Mouse (Mus musculus) midbrain, embryonic 13.5 days (tissue): ENCODE measurements around the gene Gsto1. TPM values are rescaled to one million over a fixed set of nuclear protein-coding genes. Genes with fewer than 3 reads are reported as not detected.
A peak's percentile ranks its signal among the peaks of the same experiment; 100 is the strongest.

Experiments
- ATAC-seq: fragments of 200-750 bp; cut with Nextera tagmentation; 2 replicates; pipeline ENCODE4 v1.8.0; 2017; ENCODE audit warnings: mild to moderate bottlenecking, moderate TSS enrichment, moderate library complexity
- H3K27ac ChIP-seq: fragments of 300-500 bp; sonication (generic); 2 replicates; pipeline ENCODE4 v1.5.1; 2015; ENCODE audit warnings: inconsistent platforms, mild to moderate bottlenecking, moderate library complexity
- H3K27me3 ChIP-seq: fragments of 300-500 bp; sonication (generic); 2 replicates; pipeline ENCODE4 v1.6.1; 2015; ENCODE audit warnings: mild to moderate bottlenecking, inconsistent platforms
- H3K36me3 ChIP-seq: fragments of 300-500 bp; sonication (generic); 2 replicates; pipeline ENCODE4 v1.6.1; 2015; ENCODE audit warnings: mild to moderate bottlenecking, inconsistent platforms
- H3K4me1 ChIP-seq: fragments of 300-500 bp; sonication (generic); replicated peaks from 2 replicates; pipeline ENCODE4 v1.6.1; 2015; ENCODE audit warnings: inconsistent platforms
- H3K4me2 ChIP-seq: fragments of 300-500 bp; sonication (generic); replicated peaks from 2 replicates; pipeline ENCODE4 v1.6.1; 2015; ENCODE audit warnings: moderate library complexity, mild to moderate bottlenecking, inconsistent platforms
- H3K4me3 ChIP-seq: fragments of 300-500 bp; sonication (generic); replicated peaks from 2 replicates; pipeline ENCODE4 v1.5.1; 2015; ENCODE audit warnings: mild to moderate bottlenecking, inconsistent platforms
- H3K9ac ChIP-seq: fragments of 300-500 bp; sonication (generic); replicated peaks from 2 replicates; pipeline ENCODE4 v1.6.1; 2015; ENCODE audit warnings: mild to moderate bottlenecking, inconsistent platforms
- H3K9me3 ChIP-seq: fragments of 300-500 bp; sonication (generic); 2 replicates; pipeline ENCODE4 v1.6.1; 2016; ENCODE audit warnings: mild to moderate bottlenecking, inconsistent platforms
- WGBS: fragments of 180-500 bp; shearing (Covaris S2); methylation state at CpG from one replicate; pipeline ENCODE4 v1.1.7; 2015; 5-methylcytosine and 5-hydroxymethylcytosine counted together
- polyA plus RNA-seq: library from polyadenylated mRNA; unstranded; fragments of >200 nt; fragmentation: Nextera tagmentation; extraction: Ambion mirVana; gene quantifications from 2 replicates; pipeline ENCODE4 v1.2.1, GENCODE M21; 2015

The Gsto1 gene
- 89.1 and 98.3 TPM in 2 replicates for polyA plus RNA-seq

DNA sequence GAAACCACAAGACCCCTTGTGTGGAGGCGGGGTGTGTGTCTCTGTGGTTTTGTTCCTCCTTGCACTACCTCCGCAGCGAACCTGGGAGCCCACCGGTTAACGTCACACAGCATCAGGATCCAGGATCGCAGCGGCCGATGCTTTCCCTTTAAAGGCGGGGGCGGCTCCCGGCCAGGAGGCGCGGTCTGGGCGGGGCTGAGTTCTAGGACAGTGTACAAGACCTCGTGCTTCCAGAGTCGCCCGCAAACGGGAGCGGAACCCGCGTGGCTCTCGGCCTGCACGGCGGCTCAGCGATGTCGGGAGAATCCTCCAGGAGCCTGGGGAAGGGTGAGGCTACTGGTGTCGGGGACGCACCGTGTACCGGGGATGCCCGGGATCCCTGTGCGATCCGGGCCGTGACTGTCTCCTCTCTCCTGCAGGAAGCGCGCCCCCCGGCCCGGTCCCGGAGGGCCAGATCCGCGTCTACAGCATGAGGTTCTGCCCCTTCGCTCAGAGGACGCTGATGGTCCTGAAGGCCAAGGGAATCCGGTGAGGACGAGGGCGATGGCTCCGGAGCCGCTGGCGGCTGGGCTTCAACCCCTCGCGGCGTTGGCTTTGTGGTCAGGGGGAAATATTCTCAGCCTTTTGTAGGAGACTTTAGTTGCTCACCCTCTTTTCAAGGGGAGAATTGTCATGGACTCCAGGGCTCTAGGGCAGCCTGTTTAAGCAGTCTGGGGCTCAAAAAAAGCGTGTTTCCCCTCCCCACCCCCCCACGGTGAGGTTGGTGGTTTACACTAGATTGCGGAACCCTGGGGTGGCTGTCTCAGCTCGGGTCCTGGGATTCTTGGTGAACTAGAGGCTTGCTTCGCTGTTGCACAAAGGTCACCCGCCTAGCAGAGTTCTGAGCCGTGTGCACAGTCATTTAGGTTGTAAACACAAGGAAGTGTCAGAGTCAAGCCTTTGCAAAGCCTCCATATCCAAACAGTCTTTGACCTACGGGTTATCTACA lies at the start of gene Gsto1:
Gene Gsto1 (plus strand): TSS at position 175 of the 988 bp plus-strand sequence.
- Histone ChIP-seq H3K4me1 (peaks cover 28% of the 10 kb centered on the region), H3K9me3 (no peaks in the 10 kb centered on the region), H3K4me2 (peak within 1 kb of the TSS; percentile 95), H3K4me3 (peak within 1 kb of the TSS; percentile 71), H3K9ac (peak within 1 kb of the TSS; percentile 81), H3K27me3 (peaks cover 11% of the 10 kb centered on the region; the same call in 1 of the 2 replicates), H3K36me3 (0 out of 2 replicates have a peak, but pooled peaks cover 7% of the 10 kb centered on the region), H3K27ac (peak within 1 kb of the TSS; percentile 45)
- WGBS, result under 1% methylated on average over 59 of the region's 60 CpGs
- peak; percentile 96 for ATAC-seq

DNA sequence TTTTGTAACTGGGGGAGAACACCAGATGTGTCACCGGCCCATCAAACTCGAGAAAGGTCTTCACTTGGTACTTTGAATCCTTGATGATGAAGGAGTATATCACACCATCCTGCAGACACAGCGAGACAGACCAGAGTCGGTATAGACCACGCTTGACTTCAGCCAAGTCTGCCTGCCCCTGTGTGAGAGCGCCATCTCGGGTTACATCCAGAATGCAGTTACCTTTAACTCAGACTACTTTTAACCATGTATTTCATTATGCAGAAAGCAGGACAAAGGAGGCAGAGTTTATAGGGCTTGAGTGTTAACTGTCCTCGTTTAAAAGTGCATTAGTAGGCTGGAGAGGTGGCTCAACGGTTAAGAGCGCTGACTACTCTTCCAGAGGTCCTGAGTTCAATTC lies 42.7 kb upstream of the Gsto1 start:
- no peak for ATAC-seq
- WGBS, result 81% methylated on average over 10 of the region's 10 CpGs
- Histone ChIP-seq H3K9me3 (no peaks in the 10 kb centered on the region), H3K4me3 (no peak overlapping the region), H3K9ac (no peak overlapping the region), H3K36me3 (no peaks in the 10 kb centered on the region), H3K4me2 (no peak overlapping the region), H3K4me1 (no peaks in the 10 kb centered on the region), H3K27me3 (no peaks in the 10 kb centered on the region), H3K27ac (no peak overlapping the region)

DNA sequence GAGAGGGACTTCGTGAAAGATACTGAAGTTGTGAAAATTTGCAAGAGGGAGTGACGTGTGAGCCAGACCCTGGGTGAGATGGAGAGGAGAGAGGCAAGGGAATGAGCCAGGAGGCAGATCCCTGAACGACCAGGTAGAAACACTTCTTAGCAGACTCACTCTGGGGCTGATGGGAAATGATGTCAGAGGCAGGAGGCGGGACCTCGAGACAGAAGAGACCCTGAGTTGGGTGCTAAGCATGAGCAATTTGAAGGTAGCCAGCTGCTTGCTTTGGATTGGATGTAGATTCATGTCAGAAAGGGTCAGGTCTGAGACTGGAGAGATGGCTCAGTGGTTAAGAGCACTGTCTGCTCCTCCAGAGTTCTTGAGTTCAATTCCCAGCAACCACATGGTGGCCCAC lies 40.0 kb upstream of the Gsto1 start:
- H3K27ac ChIP-seq, result no peak overlapping the region
- no peak overlapping the region for H3K4me2 ChIP-seq
- 89% methylated on average over 5 of the region's 5 CpGs for WGBS
- no peak overlapping the region for H3K9ac ChIP-seq
- H3K4me1 ChIP-seq, result no peaks in the 10 kb centered on the region
- H3K36me3 ChIP-seq, result no peaks in the 10 kb centered on the region
- H3K4me3 ChIP-seq, result no peak overlapping the region
- ATAC-seq, result no peak
- no peaks in the 10 kb centered on the region for H3K9me3 ChIP-seq
- H3K27me3 ChIP-seq, result no peaks in the 10 kb centered on the region

DNA sequence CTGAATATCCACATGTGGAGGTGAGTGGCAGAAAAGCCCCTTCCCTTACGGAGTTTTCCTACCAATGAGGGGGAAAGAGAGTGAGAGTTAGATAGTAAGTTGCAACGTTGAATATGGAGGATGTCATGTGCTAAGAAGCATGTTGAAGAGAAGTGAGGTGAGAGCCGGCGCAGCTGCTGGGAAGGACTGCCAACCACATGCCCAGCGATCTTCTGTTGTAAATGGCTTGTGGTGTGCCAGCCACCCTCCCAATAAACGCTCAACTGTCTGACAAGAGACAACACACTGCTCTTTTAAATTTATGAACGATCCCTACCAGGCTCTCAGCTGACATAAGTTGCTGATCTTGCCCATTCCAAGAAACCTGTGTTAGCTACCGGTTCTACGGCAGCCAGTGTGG lies 37.1 kb upstream of the Gsto1 start:
- Histone ChIP-seq H3K27ac (no peak overlapping the region), H3K4me1 (no peaks in the 10 kb centered on the region), H3K4me3 (no peak overlapping the region), H3K9me3 (no peaks in the 10 kb centered on the region), H3K27me3 (0 out of 2 replicates have a peak, but pooled peaks cover 1% of the 10 kb centered on the region), H3K9ac (no peak overlapping the region), H3K36me3 (no peaks in the 10 kb centered on the region), H3K4me2 (no peak overlapping the region)
- ATAC-seq, result no peak
- 88% methylated on average over 9 of the region's 9 CpGs for WGBS

DNA sequence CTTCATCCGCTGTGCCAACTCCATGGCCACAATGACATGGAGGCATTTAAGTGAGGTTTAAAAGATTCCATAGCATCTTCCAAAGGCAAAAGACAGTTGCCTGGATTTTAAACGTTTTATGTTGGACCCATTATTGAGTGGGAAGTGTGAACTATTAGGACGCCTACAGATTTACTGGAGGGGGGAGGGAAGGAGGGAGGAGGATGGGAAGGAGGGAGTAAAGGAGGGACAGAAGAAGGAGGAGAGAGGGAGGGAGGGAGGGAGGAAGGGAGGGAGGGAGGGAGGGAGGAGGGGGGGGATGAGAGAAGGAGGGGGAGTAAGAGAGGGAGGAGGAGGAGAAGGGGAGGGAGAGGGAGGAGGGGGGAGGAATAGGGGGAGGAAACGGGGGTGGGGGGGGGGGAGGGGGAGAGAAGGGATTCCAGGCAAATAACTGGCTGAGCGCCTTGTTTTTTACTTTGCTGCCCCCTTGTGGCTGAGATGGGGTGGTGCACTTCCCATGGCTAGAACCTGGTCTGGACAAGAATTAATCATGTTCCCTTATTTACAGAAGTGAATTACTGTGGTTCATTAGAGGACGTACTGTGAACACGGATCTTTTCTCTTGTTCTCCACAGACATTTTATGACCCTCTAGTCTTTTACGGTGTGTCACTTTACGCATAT lies 33.8 kb upstream of the Gsto1 start:
- Histone ChIP-seq H3K9ac (no peak overlapping the region), H3K9me3 (no peaks in the 10 kb centered on the region), H3K27me3 (0 out of 2 replicates have a peak, but pooled peaks cover 4% of the 10 kb centered on the region), H3K27ac (no peak overlapping the region), H3K4me3 (no peak overlapping the region), H3K4me2 (no peak overlapping the region), H3K36me3 (no peaks in the 10 kb centered on the region), H3K4me1 (no peaks in the 10 kb centered on the region)
- WGBS, result 19% methylated on average over 9 of the region's 9 CpGs
- peak; percentile 20; the same call in 1 of the 2 replicates for ATAC-seq

DNA sequence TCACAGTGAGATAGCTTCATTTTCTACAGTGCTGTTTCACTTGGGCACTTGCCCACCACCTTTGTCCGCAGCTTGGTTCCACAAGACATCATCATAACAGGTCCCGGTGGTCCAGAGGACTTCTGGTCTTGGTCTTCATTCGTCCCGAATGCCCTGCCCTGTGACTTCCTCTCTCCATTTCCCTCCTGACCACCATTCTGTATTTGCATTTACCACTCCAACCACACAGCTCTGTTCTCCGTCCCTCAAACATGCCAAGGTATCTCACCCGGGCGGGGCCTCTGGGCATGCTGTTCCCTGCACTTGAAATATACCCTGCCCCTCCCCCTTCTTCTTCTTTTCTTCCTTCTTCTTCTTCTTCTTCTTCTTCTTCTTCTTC lies 33.3 kb upstream of the Gsto1 start:
- 67% methylated on average over 7 of the region's 7 CpGs for WGBS
- no peak overlapping the region for H3K9ac ChIP-seq
- 0 out of 2 replicates have a peak, but pooled peaks have one; percentile 27 for ATAC-seq

DNA sequence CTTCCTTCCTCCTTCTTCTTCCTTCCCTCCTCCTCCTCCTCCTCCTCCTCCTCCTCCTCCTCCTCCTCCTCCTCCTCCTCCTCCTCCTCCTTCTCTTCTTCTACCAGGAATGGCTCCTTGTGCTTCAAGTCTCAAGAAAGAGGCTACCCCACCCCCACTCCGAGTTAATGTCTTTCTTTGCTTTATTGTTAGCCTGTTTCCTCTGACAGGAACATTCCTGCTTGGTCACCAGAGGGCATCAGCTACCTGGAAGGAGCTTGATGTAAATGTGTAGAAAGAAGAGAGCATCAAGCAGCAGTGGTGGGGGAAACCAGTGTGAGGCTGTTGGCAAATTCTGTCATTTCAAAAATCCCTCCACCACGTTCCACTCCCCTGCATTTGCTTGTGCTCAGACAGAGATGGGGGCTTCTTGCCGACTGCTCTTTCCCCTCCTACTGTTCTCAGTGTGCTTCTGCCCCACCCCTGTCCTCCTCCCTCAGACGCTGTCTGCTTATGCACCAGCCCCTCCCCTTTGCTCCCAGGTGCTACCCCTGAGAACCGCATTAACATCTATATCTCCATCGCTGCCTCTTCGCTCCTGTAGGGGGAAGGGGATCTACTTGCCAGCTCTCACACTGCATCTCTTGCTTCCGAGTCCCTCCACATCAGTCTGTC lies 32.5 kb upstream of the Gsto1 start:
- Histone ChIP-seq H3K36me3 (no peaks in the 10 kb centered on the region), H3K9me3 (no peaks in the 10 kb centered on the region), H3K4me2 (no peak overlapping the region), H3K4me1 (no peaks in the 10 kb centered on the region), H3K27me3 (0 out of 2 replicates have a peak, but pooled peaks cover 4% of the 10 kb centered on the region), H3K9ac (no peak overlapping the region), H3K4me3 (no peak overlapping the region), H3K27ac (no peak overlapping the region)
- ATAC-seq, result peak; percentile 50
- whole genome bisulfite sequencing, result 29% methylated on average over 8 of the region's 8 CpGs

More for the DNA sequence above, 33.3 kb upstream of the Gsto1 start:
- Histone ChIP-seq H3K4me2 (no peak overlapping the region), H3K4me1 (no peaks in the 10 kb centered on the region), H3K27me3 (0 out of 2 replicates have a peak, but pooled peaks cover 4% of the 10 kb centered on the region), H3K4me3 (no peak overlapping the region), H3K9me3 (no peaks in the 10 kb centered on the region), H3K27ac (no peak overlapping the region), H3K36me3 (no peaks in the 10 kb centered on the region)

DNA sequence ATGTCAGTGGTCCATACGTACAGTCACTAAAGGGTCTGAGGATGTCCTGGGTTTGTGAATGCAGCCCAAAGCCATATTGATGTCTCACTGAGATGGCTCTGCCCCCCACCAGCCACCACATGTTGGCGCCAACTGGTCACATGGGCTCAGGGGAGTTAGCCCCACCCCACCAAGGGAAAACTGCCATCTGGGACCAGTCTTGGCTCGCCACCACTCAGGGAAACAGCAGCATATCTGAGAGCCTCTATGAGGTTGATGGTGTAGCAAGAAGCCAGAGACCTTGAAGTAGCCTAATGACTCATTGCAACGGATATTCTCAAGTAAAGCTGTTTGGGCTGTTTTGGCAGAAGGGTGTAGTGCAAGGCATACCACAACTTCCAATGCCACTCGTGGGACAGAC lies 30.7 kb upstream of the Gsto1 start:
- H3K27me3 ChIP-seq, result 0 out of 2 replicates have a peak, but pooled peaks cover 4% of the 10 kb centered on the region
- no peaks in the 10 kb centered on the region for H3K4me1 ChIP-seq
- no peak overlapping the region for H3K9ac ChIP-seq
- ATAC-seq, result no peak
- no peak overlapping the region for H3K4me3 ChIP-seq
- 89% methylated on average over 5 of the region's 5 CpGs for WGBS
- H3K36me3 ChIP-seq, result no peaks in the 10 kb centered on the region
- no peak overlapping the region for H3K27ac ChIP-seq
- no peak overlapping the region for H3K4me2 ChIP-seq
- no peaks in the 10 kb centered on the region for H3K9me3 ChIP-seq

DNA sequence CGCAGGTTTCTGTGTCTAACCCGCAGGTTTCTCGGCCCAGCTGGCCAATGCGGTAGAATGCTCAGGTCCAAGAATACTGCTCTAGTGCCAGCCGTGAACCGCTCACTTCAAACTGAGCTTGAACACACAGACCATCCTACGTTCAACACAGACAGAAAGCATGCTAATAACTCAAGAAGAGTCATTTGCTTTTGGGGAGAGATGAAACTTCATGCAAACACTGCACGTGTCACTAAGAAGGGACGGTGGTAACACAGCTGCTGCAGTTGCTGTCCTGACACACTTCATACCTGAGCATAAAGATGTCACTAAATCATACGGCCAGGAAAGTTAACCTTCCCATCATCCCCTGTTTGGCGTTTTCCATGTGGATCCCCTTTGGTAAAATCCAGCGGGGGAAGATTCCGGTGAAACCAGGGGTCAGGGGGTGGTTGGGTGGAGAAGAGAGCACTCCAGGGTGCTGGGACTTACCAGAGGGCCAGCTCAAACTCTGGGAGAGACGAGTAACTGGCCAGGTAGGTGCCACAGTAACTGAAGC lies 24.8 kb upstream of the Gsto1 start:
- Histone ChIP-seq H3K4me1 (no peaks in the 10 kb centered on the region), H3K27me3 (no peaks in the 10 kb centered on the region; the same call in 1 of the 2 replicates), H3K9me3 (no peaks in the 10 kb centered on the region), H3K36me3 (no peaks in the 10 kb centered on the region), H3K27ac (no peak overlapping the region), H3K4me2 (no peak overlapping the region), H3K9ac (no peak overlapping the region), H3K4me3 (no peak overlapping the region)
- 88% methylated on average over 14 of the region's 14 CpGs for WGBS
- no peak for ATAC-seq

DNA sequence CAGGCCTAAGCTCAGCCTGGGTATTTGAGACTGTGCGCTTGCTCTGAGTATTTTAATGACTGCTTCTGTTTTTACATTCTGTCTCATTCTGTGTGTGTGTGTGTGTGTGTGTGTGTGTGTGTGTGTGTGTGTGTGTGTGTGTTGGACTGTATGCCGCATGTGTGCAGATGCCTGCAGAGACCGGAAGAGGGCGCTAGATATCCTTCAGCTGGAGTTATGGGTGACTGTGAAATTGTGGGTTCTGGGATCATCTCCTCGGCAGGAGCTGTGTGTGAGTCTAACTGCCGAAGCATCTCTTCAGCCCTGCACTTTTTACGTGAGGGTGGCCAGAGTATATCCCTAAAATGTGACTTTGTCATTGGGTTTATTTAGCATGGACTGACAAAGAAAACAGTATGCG lies 23.7 kb upstream of the Gsto1 start:
- H3K36me3 ChIP-seq, result no peaks in the 10 kb centered on the region
- WGBS, result 94% methylated on average over 8 of the region's 8 CpGs
- peaks cover 7% of the 10 kb centered on the region; the same call in 1 of the 2 replicates for H3K27me3 ChIP-seq
- H3K4me1 ChIP-seq, result no peaks in the 10 kb centered on the region
- H3K27ac ChIP-seq, result no peak overlapping the region
- H3K9me3 ChIP-seq, result no peaks in the 10 kb centered on the region
- no peak overlapping the region for H3K4me2 ChIP-seq
- H3K4me3 ChIP-seq, result no peak overlapping the region
- ATAC-seq, result no peak
- no peak overlapping the region for H3K9ac ChIP-seq

DNA sequence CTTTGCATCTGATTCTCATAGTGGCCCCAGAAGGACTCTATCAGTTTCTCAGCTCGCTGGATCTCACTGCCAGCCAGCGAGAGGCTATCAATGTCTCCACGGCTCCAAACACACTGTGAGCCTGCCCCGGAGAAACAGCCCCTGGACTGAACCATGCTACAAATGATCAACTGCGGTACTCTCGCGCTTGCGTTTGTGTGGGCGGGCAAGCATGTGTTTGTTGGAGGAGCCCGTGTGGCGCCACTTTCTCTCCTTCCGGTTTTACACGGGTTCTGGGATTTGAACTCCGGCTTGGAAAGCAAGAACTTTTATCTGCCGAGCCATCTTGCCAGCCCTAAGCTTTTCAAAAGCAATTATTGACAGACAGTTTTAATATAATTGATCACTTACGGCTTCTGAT lies 22.5 kb upstream of the Gsto1 start:
- no peaks in the 10 kb centered on the region for H3K9me3 ChIP-seq
- no peak for ATAC-seq
- H3K4me3 ChIP-seq, result no peak overlapping the region
- H3K4me2 ChIP-seq, result no peak overlapping the region
- 0 out of 2 replicates have a peak, but pooled peaks cover 5% of the 10 kb centered on the region for H3K4me1 ChIP-seq
- no peaks in the 10 kb centered on the region for H3K36me3 ChIP-seq
- WGBS, result 85% methylated on average over 16 of the region's 16 CpGs
- H3K27me3 ChIP-seq, result peaks cover 16% of the 10 kb centered on the region
- no peak overlapping the region for H3K9ac ChIP-seq
- H3K27ac ChIP-seq, result no peak overlapping the region
